Mouse (Mus musculus) G1E (cell line): ENCODE data around the gene Ap2s1.

ENCODE experiments used
- CTCF ChIP-seq: IDR thresholded peaks from 2 replicates; pipeline ENCODE4 v1.5.1; 2012; ENCODE audit warnings: low read depth, low read length, inconsistent platforms, mixed read lengths
- GATA1 ChIP-seq: IDR thresholded peaks from 2 replicates; pipeline ENCODE4 v1.6.1; 2012; ENCODE audit warnings: borderline replicate concordance, low read length, inconsistent platforms, mixed read lengths
- GATA2 ChIP-seq: IDR thresholded peaks from 2 replicates; pipeline ENCODE4 v1.6.1; 2012; ENCODE audit warnings: low read depth, low read length, inconsistent platforms, borderline replicate concordance
- POLR2AphosphoS5 ChIP-seq: IDR thresholded peaks from 2 replicates; pipeline ENCODE4 v1.6.1; 2012; ENCODE audit warnings: low read depth, low read length, inconsistent platforms; ENCODE audit not compliant: insufficient replicate concordance
- TAL1 ChIP-seq: conservative IDR thresholded peaks from 2 replicates; pipeline ENCODE4 v1.6.1; 2012; ENCODE audit warnings: low read depth, low read length, inconsistent platforms, mixed read lengths

- TF ChIP-seq GATA1 (no peak), CTCF (no peak), TAL1 (no peak), POLR2AphosphoS5 (no peak), GATA2 (no peak)
Observed at GRCm38 (mm10) chr7:16700583-16700982, 37.6 kb upstream of the Ap2s1 start.
